Mouse (Mus musculus): ENCODE data around the gene Lyzl4.

DNA sequence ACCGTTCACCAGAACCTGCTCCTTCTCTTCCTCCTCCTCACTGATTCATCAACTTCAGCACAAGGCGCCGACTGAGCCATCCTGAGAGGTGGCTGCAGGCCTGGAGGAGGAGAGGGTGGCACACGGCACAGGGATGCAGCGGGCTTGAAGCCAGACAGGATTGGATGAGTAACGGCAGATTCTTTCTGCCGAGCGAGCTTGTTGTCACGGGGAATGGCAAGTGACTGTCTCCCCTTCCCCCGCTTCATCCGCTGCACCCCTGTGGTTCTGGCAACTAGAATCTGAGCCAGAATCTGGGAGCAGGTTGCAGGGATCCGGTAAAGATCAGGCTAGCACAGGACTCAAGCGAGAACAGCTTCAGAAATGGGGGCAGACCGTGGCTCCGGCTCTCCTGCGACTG, 2.1 kb downstream of the Lyzl4 start:
- TF ChIP-seq CTCF (IDR thresholded peaks at IDR 0.05; ENCODE audit: low read depth): no peak
- no peak for TF ChIP-seq EP300 (IDR thresholded peaks at IDR 0.05; ENCODE audit: low read depth)

Measured in liver, postnatal 0 days (tissue).